Mouse (Mus musculus): ENCODE measurements around the gene Lims1.

DNA sequence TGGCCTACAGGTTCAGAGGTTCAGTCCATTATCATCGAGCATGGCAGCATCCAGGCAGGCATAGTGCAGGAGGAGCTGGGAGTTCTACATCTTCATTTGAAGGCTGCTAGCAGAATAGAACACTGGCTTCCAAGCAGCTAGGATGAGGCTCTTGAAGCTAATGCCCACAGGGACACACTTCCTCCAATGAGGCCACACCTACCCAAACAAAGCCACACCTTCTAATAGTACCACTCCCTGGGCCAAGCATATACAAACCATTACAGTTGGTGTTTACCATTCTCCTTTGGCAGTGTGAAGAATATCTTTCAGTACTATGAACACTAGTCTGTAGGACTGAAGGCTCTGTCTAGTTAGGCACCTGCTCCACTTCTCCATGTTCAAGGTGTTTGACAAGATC lies 136.6 kb downstream of the Lims1 start:
- TF ChIP-seq CTCF (IDR thresholded peaks at IDR 0.05; ENCODE audit: low read depth) = no peak
- TF ChIP-seq EP300 (optimal IDR thresholded peaks at IDR 0.05) = no peak

Data from stomach, postnatal 0 days (tissue).